Comparison of ENCODE assay signal across 14 mouse cellular contexts in genomic region chr3:57932657-57933539, GRCm38 (mm10).
"Had no signal": no experiment of that assay in that cellular context is flagged by ENCODE, and none has a peak within 500 bp of the region (broad histone marks: within the 10 kb centered on the region; RNA-seq: fewer than 3 reads in every experiment).

No protein-coding gene starts in this region.

- H3K9ac ChIP-seq: lung, embryonic 14.5 days; midbrain, embryonic 12.5 days; midbrain, embryonic 15.5 days; neural tube, embryonic 12.5 days; stomach, embryonic 15.5 days had no signal

- ATAC-seq: midbrain, embryonic 15.5 days had no signal

- H3K27me3 ChIP-seq: megakaryocyte, embryonic 14.5 days; midbrain, embryonic 12.5 days; midbrain, embryonic 15.5 days; neural tube, embryonic 12.5 days; stomach, embryonic 15.5 days had no signal

- H3K27ac ChIP-seq: midbrain, embryonic 12.5 days; midbrain, embryonic 15.5 days; neural tube, embryonic 12.5 days; stomach, embryonic 15.5 days; stomach, postnatal 0 days had no signal

- DNase-seq: lung, adult 18-20 months; lung, embryonic 14.5 days; lung, postnatal 10 days; lung, postnatal 4 days; right cerebral cortex, postnatal 14 days; thymus, adult 2 months; thymus, postnatal 25 days; thymus, postnatal 4 days had no signal

- H3K4me2 ChIP-seq: lung, embryonic 14.5 days; midbrain, embryonic 12.5 days; midbrain, embryonic 15.5 days; neural tube, embryonic 12.5 days; stomach, embryonic 15.5 days had no signal

- H3K4me3 ChIP-seq: megakaryocyte, embryonic 14.5 days; midbrain, embryonic 12.5 days; midbrain, embryonic 15.5 days; neural tube, embryonic 12.5 days; stomach, embryonic 15.5 days had no signal

- H3K4me1 ChIP-seq: megakaryocyte, embryonic 14.5 days; midbrain, embryonic 12.5 days; midbrain, embryonic 15.5 days; neural tube, embryonic 12.5 days; stomach, embryonic 15.5 days had no signal

- H3K9me3 ChIP-seq: midbrain, embryonic 12.5 days; midbrain, embryonic 15.5 days; neural tube, embryonic 12.5 days; stomach, embryonic 15.5 days had no signal

- H3K36me3 ChIP-seq: midbrain, embryonic 12.5 days; midbrain, embryonic 15.5 days; neural tube, embryonic 12.5 days; stomach, embryonic 15.5 days had no signal
